ENCODE assay signal across 10 mouse cellular contexts in genomic region chr10:59636751-59637533, GRCm38 (mm10). TPM values are rescaled to one million over a fixed set of nuclear protein-coding genes. Genes with fewer than 3 reads are reported as not detected.
DNase-seq lines count a peak whose midpoint lies in the region; ATAC-seq and TF ChIP-seq lines count a peak whose summit lies in the region.
"Had no signal": no experiment of that assay in that cellular context is flagged by ENCODE, and none has a peak within 500 bp of the region (broad histone marks: within the 10 kb centered on the region; RNA-seq: fewer than 3 reads in every experiment).

No protein-coding gene starts in this region.

- H3K27ac ChIP-seq in thymus, adult 2 months (ENCODE audit: control insufficient read depth, insufficient read depth, low read length), result peak overlapping the region; percentile 99
- peak overlapping the region; percentile 83 for H3K27ac ChIP-seq in limb, embryonic 13.5 days

- H3K9me3 ChIP-seq in limb, embryonic 13.5 days, result no peaks in the 10 kb centered on the region

- H3K9ac ChIP-seq in limb, embryonic 13.5 days, result peak overlapping the region; percentile 39; the same call in 1 of the 2 replicates

- DNase-seq in frontal cortex, postnatal 10 days (ENCODE audit: low spot score in 2 of 2), result no peak
- no peak for DNase-seq in thymus, adult 2 months
- no peak for DNase-seq in thymus, adult 18-20 months
- DNase-seq in cerebellum, adult 9-10 months, result no peak
- DNase-seq in retina, embryonic 14.5 days (ENCODE audit: low spot score), result no peak
- DNase-seq in left cerebral cortex, postnatal 36 days (ENCODE audit: low spot score in 2 of 2), result no peak
- DNase-seq: cerebellum, postnatal 36 days had no signal

- 63% methylated on average over 16 of the region's 16 CpGs for WGBS in thymus, adult 2 months
- 62% methylated on average over 16 of the region's 16 CpGs for WGBS in limb, embryonic 13.5 days

- no peaks in the 10 kb centered on the region for H3K4me1 ChIP-seq in thymus, adult 2 months (replicated peaks; ENCODE audit: control insufficient read depth, insufficient read depth, low read length)
- peaks cover 29% of the 10 kb centered on the region for H3K4me1 ChIP-seq in limb, embryonic 13.5 days

- H3K36me3 ChIP-seq in thymus, adult 2 months (ENCODE audit: control insufficient read depth, insufficient read depth, low read length), result no peaks in the 10 kb centered on the region
- H3K36me3 ChIP-seq in limb, embryonic 13.5 days, result no peaks in the 10 kb centered on the region

- H3K4me3 ChIP-seq in thymus, adult 2 months (ENCODE audit: control insufficient read depth, insufficient read depth, low read length), result peak overlapping the region; percentile 97
- H3K4me3 ChIP-seq in limb, embryonic 13.5 days, result peak overlapping the region; percentile 12; the same call in 1 of the 2 replicates

- H3K4me2 ChIP-seq in limb, embryonic 13.5 days (replicated peaks), result peak overlapping the region; percentile 46

- peak; percentile 69 for ATAC-seq in frontal cortex, adult (ENCODE audit: low TSS enrichment)
- ATAC-seq in limb, embryonic 13.5 days (ENCODE audit: low FRiP score, low read depth), result peak; percentile 62

- intact Hi-C loops in left cerebral cortex, postnatal 36 days (cut with DNase I), result no loop called here

- TF ChIP-seq POLR2A in thymus, adult 2 months (IDR thresholded peaks at IDR 0.05; ENCODE audit: control insufficient read depth, extremely low read depth, insufficient read depth, low read length, poor library complexity), result no peak

- H3K27me3 ChIP-seq in thymus, adult 2 months (ENCODE audit: control insufficient read depth, insufficient read depth, low read length), result no peaks in the 10 kb centered on the region
- no peaks in the 10 kb centered on the region for H3K27me3 ChIP-seq in limb, embryonic 13.5 days

- no peak for TF ChIP-seq CTCF in thymus, adult 2 months (IDR thresholded peaks at IDR 0.05; ENCODE audit: borderline replicate concordance, control insufficient read depth, extremely low read depth, insufficient read depth, low read length, poor library complexity)

RNA-seq across cellular contexts. Expression of gene Mcu, which starts 20.4 kb away (rescaled TPM):
- polyA plus RNA-seq in thymus, adult 2 months (2012; rRNA removed), result 18.2 and 23.1 TPM in 2 replicates
- polyA plus RNA-seq in limb, embryonic 13.5 days (2015; fragmentation: Nextera tagmentation; extraction: Ambion mirVana), result 62.3 and 65.3 TPM in 2 replicates
- total RNA-seq in left cerebral cortex, postnatal 36 days (2021), result 10 to 100 TPM; 34.5 to 36.5 TPM

RNA-seq across cellular contexts. Expression of gene Gm10322, which starts 21.1 kb away (rescaled TPM):
- 1.5 TPM in 1 of 2 replicates, not detected in the other for polyA plus RNA-seq in thymus, adult 2 months (2012; rRNA removed)
- not detected in 2 replicates for polyA plus RNA-seq in limb, embryonic 13.5 days (2015; fragmentation: Nextera tagmentation; extraction: Ambion mirVana)
- not detected for total RNA-seq in left cerebral cortex, postnatal 36 days (2021)
- polyA plus RNA-seq: large intestine, adult 2 months had no signal
